Mouse (Mus musculus) embryonic facial prominence, embryonic 10.5 days (tissue): ENCODE data around the gene Abhd16a. TPM values are rescaled to one million over a fixed set of nuclear protein-coding genes. Genes with fewer than 3 reads are reported as not detected.

ENCODE experiments used
- DNase-seq: peaks from one replicate; pipeline ENCODE4 v3.0.0-alpha.2; 2017; ENCODE audit warnings: low spot score
- H3K27ac ChIP-seq: fragments of 300-500 bp; sonication (generic); replicated peaks from 2 replicates; pipeline ENCODE4 v1.5.1; 2016; ENCODE audit warnings: mild to moderate bottlenecking
- H3K27me3 ChIP-seq: fragments of 300-500 bp; sonication (generic); replicated peaks from 2 replicates; pipeline ENCODE4 v1.6.1; 2016; ENCODE audit warnings: low read depth, mild to moderate bottlenecking; ENCODE audit not compliant: poor library complexity, severe bottlenecking
- H3K36me3 ChIP-seq: fragments of 300-500 bp; sonication (generic); replicated peaks from 2 replicates; pipeline ENCODE4 v1.6.1; 2016; ENCODE audit warnings: mild to moderate bottlenecking, moderate library complexity
- H3K4me1 ChIP-seq: fragments of 300-500 bp; sonication (generic); 2 replicates; pipeline ENCODE4 v1.6.1; 2016
- H3K4me3 ChIP-seq: fragments of 300-500 bp; sonication (generic); 2 replicates; pipeline ENCODE4 v1.5.1; 2016; ENCODE audit warnings: mild to moderate bottlenecking, moderate library complexity
- H3K9me3 ChIP-seq: fragments of 300-500 bp; sonication (generic); 2 replicates; pipeline ENCODE4 v1.6.1; 2016; ENCODE audit warnings: mild to moderate bottlenecking
- WGBS: fragments of 180-500 bp; shearing (Covaris S2); methylation state at CpG from one replicate; pipeline ENCODE4 v1.1.7; 2016; 5-methylcytosine and 5-hydroxymethylcytosine counted together
- polyA plus RNA-seq: library from polyadenylated mRNA; unstranded; fragments of >200 nt; fragmentation: Nextera tagmentation; extraction: Ambion mirVana; gene quantifications from 2 replicates; pipeline ENCODE4 v1.2.1, GENCODE M21; 2016

The Abhd16a gene
- polyA plus RNA-seq, 1 experiment from 2014 or later, result 59.4 TPM

- Histone ChIP-seq H3K36me3 (peaks cover 89% of the 10 kb centered on the region), H3K4me1 (peaks cover 5% of the 10 kb centered on the region; the same call in 1 of the 2 replicates), H3K27me3 (no peaks in the 10 kb centered on the region), H3K4me3 (no peak overlapping the region), H3K27ac (no peak overlapping the region), H3K9me3 (no peaks in the 10 kb centered on the region)
- DNase-seq, result no peak
- WGBS, result 84% methylated on average over 10 of the region's 10 CpGs
Observed at GRCm38 (mm10) chr17:35100196-35100765, 11.2 kb downstream of the Abhd16a start.

GRCm38 (mm10) chr17:35101161-35101560, 12.1 kb downstream of the Abhd16a start:
- DNase-seq, result no peak
- 88% methylated on average over 11 of the region's 11 CpGs for WGBS
- no peaks in the 10 kb centered on the region for H3K9me3 ChIP-seq
- H3K36me3 ChIP-seq, result peaks cover 80% of the 10 kb centered on the region
- no peak overlapping the region for H3K27ac ChIP-seq
- peaks cover 11% of the 10 kb centered on the region for H3K4me1 ChIP-seq
- H3K27me3 ChIP-seq, result no peaks in the 10 kb centered on the region
- H3K4me3 ChIP-seq, result peak overlapping the region; percentile 5; the same call in 1 of the 2 replicates

GRCm38 (mm10) chr17:35102299-35102698, 13.2 kb downstream of the Abhd16a start:
- 76% methylated on average over 8 of the region's 8 CpGs for WGBS
- Histone ChIP-seq H3K36me3 (peaks cover 69% of the 10 kb centered on the region), H3K9me3 (no peaks in the 10 kb centered on the region), H3K27me3 (no peaks in the 10 kb centered on the region), H3K4me3 (peak overlapping the region; percentile 5; the same call in 1 of the 2 replicates), H3K4me1 (peaks cover 13% of the 10 kb centered on the region), H3K27ac (no peak overlapping the region)
- no peak for DNase-seq

GRCm38 (mm10) chr17:35103221-35103690, 14.2 kb downstream of the Abhd16a start:
- no peaks in the 10 kb centered on the region for H3K27me3 ChIP-seq
- H3K27ac ChIP-seq, result no peak overlapping the region
- H3K36me3 ChIP-seq, result peaks cover 61% of the 10 kb centered on the region
- peaks cover 13% of the 10 kb centered on the region for H3K4me1 ChIP-seq
- H3K9me3 ChIP-seq, result no peaks in the 10 kb centered on the region
- WGBS, result 74% methylated on average over 6 of the region's 6 CpGs
- no peak overlapping the region; the same call in 1 of the 2 replicates for H3K4me3 ChIP-seq
- no peak for DNase-seq

- WGBS, result 91% methylated on average over 7 of the region's 7 CpGs
- no peak overlapping the region; the same call in 1 of the 2 replicates for H3K4me3 ChIP-seq
- H3K27me3 ChIP-seq, result no peaks in the 10 kb centered on the region
- H3K9me3 ChIP-seq, result no peaks in the 10 kb centered on the region
- H3K27ac ChIP-seq, result no peak overlapping the region
- no peak for DNase-seq
- peaks cover 13% of the 10 kb centered on the region for H3K4me1 ChIP-seq
- H3K36me3 ChIP-seq, result peaks cover 52% of the 10 kb centered on the region
Observed at GRCm38 (mm10) chr17:35104079-35104478, 15.0 kb downstream of the Abhd16a start.

GRCm38 (mm10) chr17:35104754-35105153, 15.7 kb downstream of the Abhd16a start:
- Histone ChIP-seq H3K36me3 (peaks cover 46% of the 10 kb centered on the region), H3K9me3 (no peaks in the 10 kb centered on the region), H3K4me3 (no peak overlapping the region), H3K27ac (no peak overlapping the region), H3K4me1 (peaks cover 13% of the 10 kb centered on the region), H3K27me3 (no peaks in the 10 kb centered on the region)
- no peak for DNase-seq
- WGBS, result 87% methylated on average over 6 of the region's 6 CpGs

- peak overlapping the region; percentile 74 for H3K27ac ChIP-seq
- H3K4me3 ChIP-seq, result peak overlapping the region; percentile 43
- peak; percentile 49 for DNase-seq
Observed at GRCm38 (mm10) chr17:35105740-35106389, 16.8 kb downstream of the Abhd16a start.

GRCm38 (mm10) chr17:35106522-35106921, 17.5 kb downstream of the Abhd16a start:
- no peaks in the 10 kb centered on the region for H3K27me3 ChIP-seq
- 70% methylated on average over 3 of the region's 3 CpGs for WGBS
- peaks cover 13% of the 10 kb centered on the region for H3K4me1 ChIP-seq
- H3K27ac ChIP-seq, result peak overlapping the region; percentile 74
- H3K36me3 ChIP-seq, result peaks cover 28% of the 10 kb centered on the region
- no peak overlapping the region; the same call in 1 of the 2 replicates for H3K4me3 ChIP-seq
- no peaks in the 10 kb centered on the region for H3K9me3 ChIP-seq
- no peak for DNase-seq

More at GRCm38 (mm10) chr17:35105740-35106389, 16.8 kb downstream of the Abhd16a start:
- 26% methylated on average over 13 of the region's 13 CpGs for WGBS
- peaks cover 35% of the 10 kb centered on the region for H3K36me3 ChIP-seq
- no peaks in the 10 kb centered on the region for H3K27me3 ChIP-seq
- H3K9me3 ChIP-seq, result no peaks in the 10 kb centered on the region
- peaks cover 13% of the 10 kb centered on the region for H3K4me1 ChIP-seq

- peaks cover 13% of the 10 kb centered on the region for H3K4me1 ChIP-seq
- H3K4me3 ChIP-seq, result no peak within 1 kb of the TSS
- no peak for DNase-seq
- WGBS, result 85% methylated on average over 6 of the region's 6 CpGs
- H3K27ac ChIP-seq, result no peak within 1 kb of the TSS
- H3K36me3 ChIP-seq, result peaks cover 12% of the 10 kb centered on the region
- no peaks in the 10 kb centered on the region for H3K27me3 ChIP-seq
- no peaks in the 10 kb centered on the region for H3K9me3 ChIP-seq
Observed at GRCm38 (mm10) chr17:35108097-35108496, 19.0 kb downstream of the Abhd16a start, which contains the start of gene Ly6g5c. Ly6g5c (plus strand) TSS chr17:35108279.

GRCm38 (mm10) chr17:35111774-35112173, 22.7 kb downstream of the Abhd16a start:
- Histone ChIP-seq H3K27me3 (no peaks in the 10 kb centered on the region), H3K36me3 (peaks cover 29% of the 10 kb centered on the region), H3K4me1 (no peaks in the 10 kb centered on the region), H3K9me3 (no peaks in the 10 kb centered on the region), H3K27ac (no peak overlapping the region), H3K4me3 (peak overlapping the region; percentile 11; the same call in 1 of the 2 replicates)
- 81% methylated on average over 9 of the region's 9 CpGs for WGBS
- DNase-seq, result no peak

GRCm38 (mm10) chr17:35115046-35116019, 26.3 kb downstream of the Abhd16a start, which contains the start of gene Ly6g5b:
Ly6g5b (minus strand) TSS chr17:35115428.
- Histone ChIP-seq H3K36me3 (peaks cover 59% of the 10 kb centered on the region), H3K4me3 (peak within 1 kb of the TSS; percentile 11; the same call in 1 of the 2 replicates)
- WGBS, result 86% methylated on average over 8 of the region's 8 CpGs

GRCm38 (mm10) chr17:35120745-35121142, 31.7 kb downstream of the Abhd16a start:
- Histone ChIP-seq H3K27ac (peak overlapping the region; percentile 90), H3K4me1 (peaks cover 28% of the 10 kb centered on the region), H3K36me3 (peaks cover 60% of the 10 kb centered on the region), H3K4me3 (peak overlapping the region; percentile 98), H3K27me3 (no peaks in the 10 kb centered on the region), H3K9me3 (no peaks in the 10 kb centered on the region)
- under 1% methylated on average over 33 of the region's 33 CpGs for WGBS
- no peak for DNase-seq

More at GRCm38 (mm10) chr17:35115046-35116019, 26.3 kb downstream of the Abhd16a start, which contains the start of gene Ly6g5b:
- peak; percentile 23 for DNase-seq
- H3K4me1 ChIP-seq, result peaks cover 6% of the 10 kb centered on the region
- no peaks in the 10 kb centered on the region for H3K9me3 ChIP-seq
- H3K27ac ChIP-seq, result no peak within 1 kb of the TSS
- no peaks in the 10 kb centered on the region for H3K27me3 ChIP-seq
